Mouse (Mus musculus): ENCODE measurements around the gene Gm16223.

Gene Gm16223

GRCm38 (mm10) chr5:42224840-42225239, 157.1 kb downstream of the Gm16223 start:
- DNase-seq, result no peak

GRCm38 (mm10) chr5:42228631-42229030, 160.9 kb downstream of the Gm16223 start:
- no peak for DNase-seq

GRCm38 (mm10) chr5:42239291-42239690, 171.5 kb downstream of the Gm16223 start:
- DNase-seq, result no peak

GRCm38 (mm10) chr5:42239806-42240205, 172.0 kb downstream of the Gm16223 start:
- no peak for DNase-seq

GRCm38 (mm10) chr5:42250376-42250775, 182.6 kb downstream of the Gm16223 start:
- DNase-seq, result no peak

Data from kidney, adult 8-10 months (tissue).